Mouse (Mus musculus): ENCODE data around the gene Oxgr1.

Gene Oxgr1

GRCm38 (mm10) chr14:119980698-119981235 is 61.5 kb downstream of the Oxgr1 start:
- DNase-seq (ENCODE audit: low read depth), result no peak

All from c-Kit-positive CD71-positive TER-119-negative erythroid progenitor cells, embryonic 14.5 days (primary cell).